Mouse (Mus musculus) testis, adult 2 months (tissue): ENCODE data around the gene Chmp3. TPM values are rescaled to one million over a fixed set of nuclear protein-coding genes. Genes with fewer than 3 reads are reported as not detected.

Source experiments
- H3K27ac ChIP-seq: fragments of 200-500 bp; 2 replicates; pipeline ENCODE4 v1.5.1; 2012; ENCODE audit warnings: low read depth, low read length; ENCODE audit not compliant: control insufficient read depth, insufficient read depth
- H3K27me3 ChIP-seq: fragments of 200-500 bp; 2 replicates; pipeline ENCODE4 v1.6.1; 2012; ENCODE audit warnings: mild to moderate bottlenecking, low read length, moderate library complexity; ENCODE audit not compliant: control insufficient read depth, insufficient read depth
- H3K36me3 ChIP-seq: fragments of 200-500 bp; 2 replicates; pipeline ENCODE4 v1.6.1; 2012; ENCODE audit warnings: mild to moderate bottlenecking, low read length; ENCODE audit not compliant: control insufficient read depth, insufficient read depth
- H3K4me1 ChIP-seq: fragments of 200-500 bp; 2 replicates; pipeline ENCODE4 v1.6.1; 2012; ENCODE audit warnings: low read length; ENCODE audit not compliant: control insufficient read depth, insufficient read depth
- H3K4me3 ChIP-seq: fragments of 200-500 bp; 2 replicates; pipeline ENCODE4 v1.5.1; 2012; ENCODE audit warnings: low read depth, mild to moderate bottlenecking, low read length, moderate library complexity, mixed read lengths; ENCODE audit not compliant: control insufficient read depth
- CTCF ChIP-seq: fragments of 200-500 bp; IDR thresholded peaks from 2 replicates; pipeline ENCODE4 v1.5.1; 2012; ENCODE audit warnings: low read depth, mild to moderate bottlenecking, inconsistent platforms, low read length, moderate library complexity; ENCODE audit not compliant: control insufficient read depth, insufficient read depth, insufficient replicate concordance
- POLR2A ChIP-seq: fragments of 200-500 bp; IDR thresholded peaks from 2 replicates; pipeline ENCODE4 v1.6.1; 2012; ENCODE audit warnings: low read depth, mild to moderate bottlenecking, inconsistent platforms, low read length, moderate library complexity; ENCODE audit not compliant: control insufficient read depth
- polyA plus RNA-seq: library from polyadenylated mRNA; depleted of rRNA; stranded (reverse); fragments of >200 nt; gene quantifications from 2 replicates; pipeline ENCODE4 v1.2.3, GENCODE M21; 2012

The Chmp3 gene
- polyA plus RNA-seq, 1 experiment: 25.0 TPM

DNA sequence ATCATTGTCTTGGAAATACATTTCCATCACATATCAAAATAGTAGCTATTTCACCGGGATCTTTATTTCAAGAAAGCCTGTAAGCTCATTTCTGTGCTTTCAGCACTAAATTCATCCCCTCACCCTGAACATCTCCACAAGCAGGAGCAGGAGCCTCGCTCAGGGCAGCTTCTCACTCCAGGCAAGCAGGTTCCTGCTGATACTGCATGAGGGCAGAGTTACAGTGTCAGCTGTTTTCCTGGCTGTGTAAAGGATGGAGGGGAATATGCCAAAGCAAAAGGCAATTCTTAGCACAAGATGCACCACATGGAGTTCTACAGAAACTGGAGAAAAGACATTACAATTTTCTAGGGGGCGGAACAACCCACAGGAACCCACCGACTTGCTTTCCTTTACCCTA is 24.1 kb upstream of the Chmp3 start:
- Histone ChIP-seq H3K27me3 (no peaks in the 10 kb centered on the region), H3K36me3 (no peaks in the 10 kb centered on the region), H3K4me3 (no peak overlapping the region), H3K4me1 (no peaks in the 10 kb centered on the region), H3K27ac (no peak overlapping the region)
- no peak for TF ChIP-seq CTCF
- no peak for TF ChIP-seq POLR2A

DNA sequence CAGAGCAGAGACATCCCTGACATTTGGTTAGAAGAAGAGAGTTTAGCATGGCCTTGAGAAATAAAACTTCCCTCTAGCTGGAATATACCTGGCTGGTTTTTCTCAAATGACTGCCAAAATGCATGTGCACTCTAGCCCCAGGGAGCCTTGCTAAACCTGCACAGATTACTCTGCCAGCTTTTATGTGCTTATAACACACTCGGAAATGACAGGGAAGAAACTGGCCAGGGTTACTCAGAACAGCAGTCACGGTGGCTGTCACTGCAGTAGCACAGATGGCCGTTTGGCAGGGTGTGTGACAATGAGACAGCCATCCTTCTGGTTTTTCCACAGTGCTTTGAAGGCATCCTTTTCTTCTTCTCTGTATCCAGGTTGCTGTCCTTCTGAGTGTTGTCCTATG is 18.0 kb upstream of the Chmp3 start:
- TF ChIP-seq CTCF (no peak), POLR2A (no peak)
- Histone ChIP-seq H3K27me3 (no peaks in the 10 kb centered on the region), H3K27ac (no peak overlapping the region), H3K4me3 (no peak overlapping the region), H3K4me1 (0 out of 2 replicates have a peak, but pooled peaks cover 2% of the 10 kb centered on the region), H3K36me3 (no peaks in the 10 kb centered on the region)

DNA sequence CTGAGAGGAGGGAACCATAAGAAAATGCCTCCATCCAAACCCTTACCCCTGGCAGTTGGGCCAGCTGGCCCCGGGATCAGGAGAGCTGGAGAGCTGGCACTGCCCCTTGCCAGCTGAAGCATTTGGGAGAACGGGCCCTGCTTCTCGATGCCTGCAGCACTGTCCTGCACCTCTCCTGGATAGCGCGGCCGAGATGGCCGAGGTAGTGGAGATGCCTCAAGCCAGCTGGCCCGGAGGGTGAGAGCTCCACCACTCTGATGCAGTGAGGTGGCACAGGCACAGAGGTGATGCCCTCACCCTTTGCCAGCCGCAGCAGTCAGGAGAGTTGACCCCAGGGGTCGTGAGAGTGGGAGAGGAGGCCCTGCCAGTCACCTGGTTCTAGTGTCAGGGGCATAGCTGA is 16.5 kb upstream of the Chmp3 start:
- Histone ChIP-seq H3K27ac (no peak overlapping the region), H3K4me1 (0 out of 2 replicates have a peak, but pooled peaks cover 2% of the 10 kb centered on the region), H3K36me3 (no peaks in the 10 kb centered on the region), H3K4me3 (no peak overlapping the region), H3K27me3 (no peaks in the 10 kb centered on the region)
- TF ChIP-seq POLR2A: no peak
- TF ChIP-seq CTCF: no peak

DNA sequence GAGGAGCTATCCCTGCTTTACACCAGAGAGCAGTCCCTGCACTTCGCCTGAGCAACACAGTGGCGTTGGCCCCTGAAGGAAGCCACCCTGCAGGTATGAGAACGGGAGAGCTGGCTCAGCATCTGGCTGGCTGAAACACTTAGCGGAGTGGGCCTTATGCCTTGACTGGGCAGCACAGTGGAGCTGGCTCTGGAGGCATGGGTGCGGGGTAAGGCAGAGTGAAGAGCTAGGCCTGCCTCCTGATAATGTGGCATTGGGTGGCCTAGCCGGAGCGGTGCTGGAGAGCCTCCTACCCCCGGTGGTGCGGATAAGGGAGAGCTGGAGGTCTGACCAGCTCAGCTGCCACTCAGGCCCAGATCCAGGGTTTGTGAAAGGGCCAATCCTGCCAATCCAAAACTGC is 15.8 kb upstream of the Chmp3 start:
- Histone ChIP-seq H3K27ac (no peak overlapping the region), H3K4me1 (0 out of 2 replicates have a peak, but pooled peaks cover 2% of the 10 kb centered on the region), H3K27me3 (no peaks in the 10 kb centered on the region), H3K4me3 (no peak overlapping the region), H3K36me3 (no peaks in the 10 kb centered on the region)
- no peak for TF ChIP-seq CTCF
- TF ChIP-seq POLR2A: no peak

DNA sequence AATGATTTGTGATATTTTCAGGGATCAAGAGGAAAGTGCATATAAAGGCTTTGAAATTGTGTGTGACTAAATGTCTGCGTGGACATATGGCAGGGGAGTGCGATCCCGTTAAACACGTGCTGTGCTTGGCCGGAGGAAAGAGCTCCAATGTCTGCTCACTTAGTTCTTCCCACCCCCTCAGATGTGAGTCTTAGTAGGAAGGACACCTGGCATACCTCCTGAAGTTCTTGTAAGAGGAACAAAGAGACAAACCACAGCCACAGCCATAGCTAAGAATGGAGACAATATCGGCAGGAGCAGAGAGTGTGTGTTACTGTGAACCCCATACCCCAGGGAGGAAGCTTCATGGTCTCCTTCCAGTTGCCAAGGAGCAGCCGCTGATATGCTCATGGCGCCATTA is 13.4 kb upstream of the Chmp3 start:
- H3K27me3 ChIP-seq: no peaks in the 10 kb centered on the region
- H3K27ac ChIP-seq: no peak overlapping the region
- TF ChIP-seq POLR2A (no peak), CTCF (no peak)
- 0 out of 2 replicates have a peak, but pooled peaks cover 2% of the 10 kb centered on the region for H3K4me1 ChIP-seq
- H3K4me3 ChIP-seq: no peak overlapping the region
- H3K36me3 ChIP-seq: no peaks in the 10 kb centered on the region

DNA sequence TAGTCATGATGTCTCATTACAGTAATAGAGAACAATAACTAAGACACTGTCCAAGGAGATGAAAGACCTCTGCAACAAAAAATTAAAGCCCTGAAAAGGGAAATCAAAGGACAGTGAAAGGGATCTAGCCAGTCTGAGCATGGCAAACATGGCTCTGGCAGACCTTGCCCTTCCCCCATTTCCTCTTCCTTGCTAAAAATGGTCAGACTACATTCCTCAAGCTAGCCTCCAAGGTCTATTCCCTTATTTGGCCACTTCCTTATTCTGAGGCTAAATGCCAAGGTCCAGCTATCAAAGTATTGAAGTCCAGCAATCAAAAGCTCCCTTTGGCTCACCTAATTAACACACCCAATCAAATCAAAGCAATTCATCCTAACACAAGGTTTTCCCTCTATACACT is 6.3 kb upstream of the Chmp3 start:
- H3K36me3 ChIP-seq: no peaks in the 10 kb centered on the region
- H3K27ac ChIP-seq: no peak overlapping the region
- TF ChIP-seq CTCF (no peak), POLR2A (no peak)
- H3K27me3 ChIP-seq: no peaks in the 10 kb centered on the region
- H3K4me1 ChIP-seq: no peaks in the 10 kb centered on the region
- H3K4me3 ChIP-seq: no peak overlapping the region

- H3K36me3 ChIP-seq: no peaks in the 10 kb centered on the region
- H3K4me3 ChIP-seq: no peak overlapping the region
- no peaks in the 10 kb centered on the region for H3K4me1 ChIP-seq
- TF ChIP-seq CTCF (no peak), POLR2A (no peak)
- no peak overlapping the region for H3K27ac ChIP-seq
- no peaks in the 10 kb centered on the region for H3K27me3 ChIP-seq
Observed at GRCm38 (mm10) chr6:71555507-71555951, 11.9 kb downstream of the Chmp3 start.

GRCm38 (mm10) chr6:71556826-71557225 is 13.2 kb downstream of the Chmp3 start:
- no peak overlapping the region for H3K27ac ChIP-seq
- no peaks in the 10 kb centered on the region for H3K4me1 ChIP-seq
- no peaks in the 10 kb centered on the region for H3K36me3 ChIP-seq
- no peaks in the 10 kb centered on the region for H3K27me3 ChIP-seq
- H3K4me3 ChIP-seq: no peak overlapping the region
- no peak for TF ChIP-seq CTCF
- no peak for TF ChIP-seq POLR2A
